Mouse (Mus musculus) forebrain, embryonic 16.5 days (tissue): Measurements from ENCODE around the gene Cd68. TPM values are rescaled to one million over a fixed set of nuclear protein-coding genes. Genes with fewer than 3 reads are reported as not detected.
A peak's percentile ranks its signal among the peaks of the same experiment; 100 is the strongest.

ENCODE experiments used
- ATAC-seq: fragments of 200-750 bp; cut with Nextera tagmentation; 2 replicates; pipeline ENCODE4 v1.8.0; 2017; ENCODE audit warnings: mild to moderate bottlenecking, moderate library complexity
- H3K27ac ChIP-seq: fragments of 300-500 bp; sonication (generic); 2 replicates; pipeline ENCODE4 v1.5.1; 2014; ENCODE audit warnings: low read length, control low read depth
- H3K27me3 ChIP-seq: fragments of 300-500 bp; sonication (generic); replicated peaks from 2 replicates; pipeline ENCODE4 v1.6.1; 2014; ENCODE audit warnings: low read length; ENCODE audit not compliant: control insufficient read depth, insufficient read depth
- H3K36me3 ChIP-seq: fragments of 300-500 bp; sonication (generic); 2 replicates; pipeline ENCODE4 v1.6.1; 2014; ENCODE audit not compliant: control insufficient read depth, insufficient read depth
- H3K4me1 ChIP-seq: fragments of 300-500 bp; sonication (generic); replicated peaks from 2 replicates; pipeline ENCODE4 v1.6.1; 2014; ENCODE audit warnings: low read length; ENCODE audit not compliant: control insufficient read depth, insufficient read depth
- H3K4me2 ChIP-seq: fragments of 300-500 bp; sonication (generic); 2 replicates; pipeline ENCODE4 v1.6.1; 2014; ENCODE audit warnings: mild to moderate bottlenecking, low read length, control low read depth
- H3K4me3 ChIP-seq: fragments of 300-500 bp; sonication (generic); replicated peaks from 2 replicates; pipeline ENCODE4 v1.5.1; 2014; ENCODE audit warnings: mild to moderate bottlenecking, low read length, control low read depth
- H3K9ac ChIP-seq: fragments of 300-500 bp; sonication (generic); replicated peaks from 2 replicates; pipeline ENCODE4 v1.6.1; 2014; ENCODE audit warnings: low read depth, low read length, control low read depth
- H3K9me3 ChIP-seq: fragments of 300-500 bp; sonication (generic); 2 replicates; pipeline ENCODE4 v1.6.1; 2016; ENCODE audit warnings: low read length; ENCODE audit not compliant: control insufficient read depth
- WGBS: fragments of 180-500 bp; shearing (Covaris S2); extraction: QIAGEN DNeasy Blood & Tissue Kit; methylation state at CpG from one replicate; pipeline ENCODE4 v1.1.7; 2014; 5-methylcytosine and 5-hydroxymethylcytosine counted together
- polyA plus RNA-seq: library from polyadenylated mRNA; unstranded; fragments of >200 nt; fragmentation: Nextera tagmentation; extraction: Ambion mirVana; gene quantifications from 2 replicates; pipeline ENCODE4 v1.2.1, GENCODE M21; 2015

Gene Cd68
- polyA plus RNA-seq, 1 experiment from 2014 or later = 7.8 TPM

DNA sequence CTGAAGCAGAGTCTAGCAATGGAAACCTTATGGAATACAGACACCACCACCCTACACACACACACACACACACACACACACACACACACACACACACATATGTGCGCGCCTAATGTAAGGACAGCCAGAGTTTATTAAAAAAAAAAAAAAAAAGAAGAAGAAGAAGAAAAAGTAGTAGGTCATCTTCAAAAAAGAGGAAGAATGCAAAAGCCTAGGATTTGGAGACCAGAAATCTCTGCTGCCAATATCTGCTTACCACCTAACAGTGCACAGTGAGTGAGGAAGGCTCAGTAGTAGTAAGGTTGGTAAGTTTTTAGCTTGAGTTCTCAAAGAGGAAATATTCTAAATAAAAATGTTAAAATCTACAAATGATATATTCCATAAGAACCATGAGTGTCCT lies 13.2 kb upstream of the Cd68 start:
- H3K27ac ChIP-seq = no peak overlapping the region
- no peak overlapping the region for H3K4me3 ChIP-seq
- H3K4me1 ChIP-seq = peaks cover 34% of the 10 kb centered on the region
- peaks cover 18% of the 10 kb centered on the region for H3K36me3 ChIP-seq
- no peak overlapping the region for H3K4me2 ChIP-seq
- no peaks in the 10 kb centered on the region for H3K9me3 ChIP-seq
- ATAC-seq = no peak
- WGBS = 100% methylated on average over 1 of the region's 2 CpGs
- H3K27me3 ChIP-seq = no peaks in the 10 kb centered on the region
- no peak overlapping the region for H3K9ac ChIP-seq

DNA sequence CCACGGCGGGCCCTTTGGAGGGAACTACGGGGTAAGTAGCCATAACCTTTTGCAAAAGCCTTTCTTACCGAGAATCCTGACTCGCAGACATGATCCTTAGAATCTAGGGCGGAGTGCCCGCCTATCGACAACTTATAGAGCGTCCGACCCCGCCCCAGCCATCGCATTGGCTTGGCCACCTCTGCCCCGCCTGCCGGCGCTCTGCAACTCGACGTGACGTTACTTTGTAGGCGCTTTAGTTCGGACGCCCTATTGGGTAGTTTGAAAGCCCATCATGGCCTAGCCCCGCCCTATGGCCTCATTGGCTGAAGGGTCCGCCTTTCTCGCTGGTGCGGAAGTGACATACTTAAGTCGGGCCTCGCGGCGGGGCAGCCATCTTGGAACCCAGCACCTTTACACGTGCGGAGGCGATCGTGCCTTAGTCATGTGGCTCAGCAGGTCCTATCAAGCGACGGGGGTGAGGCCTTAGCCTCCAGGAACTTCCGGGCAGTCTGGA lies 6.3 kb upstream of the Cd68 start, which contains the start of gene Eif4a1:
Gene Eif4a1 (minus strand): TSS at position 213 of the 496 bp plus-strand sequence.
- Histone ChIP-seq H3K4me1 (peaks cover 26% of the 10 kb centered on the region), H3K9me3 (no peaks in the 10 kb centered on the region), H3K9ac (peak within 1 kb of the TSS; percentile 99), H3K27me3 (no peaks in the 10 kb centered on the region), H3K27ac (peak within 1 kb of the TSS; percentile 98), H3K4me2 (peak within 1 kb of the TSS; percentile 96), H3K4me3 (peak within 1 kb of the TSS; percentile 100), H3K36me3 (peaks cover 31% of the 10 kb centered on the region)
- ATAC-seq = peak; percentile 96
- under 1% methylated on average over 36 of the region's 36 CpGs for WGBS

DNA sequence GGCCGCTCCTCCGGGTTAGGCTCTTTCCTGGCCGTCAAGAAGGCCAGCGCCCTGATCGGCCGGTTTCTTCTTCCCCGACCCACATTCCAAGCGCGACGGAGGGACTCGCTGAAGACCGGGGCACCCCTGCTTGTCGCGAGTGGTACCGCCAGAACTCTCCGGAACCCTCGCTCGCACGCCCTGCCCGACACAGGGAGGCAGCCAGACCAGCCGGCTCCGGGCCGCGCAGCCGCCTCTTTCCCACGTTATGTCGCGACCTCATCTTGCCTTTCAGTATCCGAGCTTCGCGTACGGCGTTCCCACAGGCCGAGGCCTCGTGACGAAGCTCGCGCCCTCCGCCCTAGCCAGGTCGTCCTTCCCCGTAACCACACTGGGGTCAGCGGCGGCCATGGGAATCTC lies 5.8 kb upstream of the Cd68 start:
- peak; percentile 2; the same call in 1 of the 2 replicates for ATAC-seq
- no peaks in the 10 kb centered on the region for H3K27me3 ChIP-seq
- peak overlapping the region; percentile 100 for H3K4me3 ChIP-seq
- WGBS = under 1% methylated on average over 43 of the region's 43 CpGs
- peak overlapping the region; percentile 98 for H3K27ac ChIP-seq
- peak overlapping the region; percentile 96 for H3K4me2 ChIP-seq
- peaks cover 26% of the 10 kb centered on the region for H3K4me1 ChIP-seq
- H3K9me3 ChIP-seq = no peaks in the 10 kb centered on the region
- H3K9ac ChIP-seq = peak overlapping the region; percentile 99
- H3K36me3 ChIP-seq = peaks cover 29% of the 10 kb centered on the region

DNA sequence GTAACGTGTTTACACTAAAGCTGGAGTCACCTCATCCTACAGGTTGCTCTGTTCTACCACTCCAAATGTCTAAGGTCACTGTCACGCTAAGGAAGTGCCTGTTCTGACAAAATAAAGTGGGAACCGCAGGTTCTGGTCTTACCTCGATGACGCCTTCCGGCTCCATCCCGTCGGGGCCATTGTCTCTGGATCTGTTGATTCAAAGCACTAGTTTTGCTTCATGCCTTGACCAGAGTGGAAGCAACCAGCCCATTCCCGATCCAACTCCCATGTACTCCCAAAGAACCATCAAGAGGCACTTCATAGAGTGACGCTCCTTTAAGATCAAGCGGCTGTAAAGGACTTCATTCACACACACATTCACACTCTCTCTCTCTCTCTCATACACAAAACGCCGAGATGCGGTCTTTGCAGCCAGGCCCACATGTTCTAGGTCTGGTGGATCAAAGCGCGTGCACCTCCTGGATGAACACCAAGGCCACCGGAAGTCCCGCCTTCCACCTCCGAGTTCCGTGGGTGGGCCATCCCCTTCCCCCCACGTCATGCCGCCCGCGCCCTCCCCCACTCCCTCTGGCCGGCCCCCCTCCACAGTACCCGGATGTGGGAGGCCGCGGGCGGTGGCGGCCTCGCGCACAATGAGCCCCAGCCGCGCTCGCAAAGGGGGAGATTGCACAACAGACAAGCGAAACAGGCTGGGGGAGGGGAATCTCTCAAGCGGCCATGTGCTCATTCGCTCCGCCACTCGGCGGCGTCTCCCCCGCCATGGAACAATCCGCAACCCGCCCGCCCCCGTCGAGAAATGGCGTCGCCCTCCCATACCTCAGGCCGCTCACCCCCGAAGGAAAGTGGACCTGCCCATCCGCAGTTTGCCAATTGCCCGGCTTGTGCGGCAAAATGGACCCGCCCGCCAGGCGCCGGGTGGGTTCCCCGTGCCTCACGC lies 5.1 kb upstream of the Cd68 start:
- Histone ChIP-seq H3K27ac (peak overlapping the region; percentile 98), H3K4me1 (peaks cover 26% of the 10 kb centered on the region), H3K4me2 (peak overlapping the region; percentile 96), H3K27me3 (no peaks in the 10 kb centered on the region), H3K9ac (peak overlapping the region; percentile 99), H3K36me3 (peaks cover 35% of the 10 kb centered on the region), H3K4me3 (peak overlapping the region; percentile 100), H3K9me3 (no peaks in the 10 kb centered on the region)
- peak; percentile 73 for ATAC-seq
- under 1% methylated on average over 61 of the region's 61 CpGs for WGBS

DNA sequence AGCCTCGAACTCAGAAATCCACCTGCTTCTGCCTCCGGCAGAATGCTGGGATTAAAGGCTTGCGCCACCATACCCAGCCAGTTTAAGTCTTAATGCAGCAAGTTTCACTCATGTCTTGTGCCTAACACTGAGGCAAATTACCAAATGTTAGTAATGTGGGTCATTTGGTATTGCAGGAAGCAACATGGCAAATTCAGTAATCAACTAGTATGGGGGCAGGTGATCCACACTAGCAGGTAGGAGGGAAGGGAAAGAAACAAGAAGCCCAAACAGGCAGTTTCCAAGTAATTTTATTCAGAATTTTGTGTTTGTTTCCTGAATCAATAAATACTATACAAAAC lies 682 bp upstream of the Cd68 start:
- Histone ChIP-seq H3K9me3 (no peaks in the 10 kb centered on the region), H3K36me3 (peaks cover 29% of the 10 kb centered on the region), H3K27me3 (no peaks in the 10 kb centered on the region), H3K4me3 (no peak overlapping the region), H3K4me2 (no peak overlapping the region), H3K4me1 (peaks cover 27% of the 10 kb centered on the region), H3K27ac (no peak overlapping the region), H3K9ac (no peak overlapping the region)
- 81% methylated on average over 3 of the region's 3 CpGs for WGBS
- ATAC-seq = no peak

DNA sequence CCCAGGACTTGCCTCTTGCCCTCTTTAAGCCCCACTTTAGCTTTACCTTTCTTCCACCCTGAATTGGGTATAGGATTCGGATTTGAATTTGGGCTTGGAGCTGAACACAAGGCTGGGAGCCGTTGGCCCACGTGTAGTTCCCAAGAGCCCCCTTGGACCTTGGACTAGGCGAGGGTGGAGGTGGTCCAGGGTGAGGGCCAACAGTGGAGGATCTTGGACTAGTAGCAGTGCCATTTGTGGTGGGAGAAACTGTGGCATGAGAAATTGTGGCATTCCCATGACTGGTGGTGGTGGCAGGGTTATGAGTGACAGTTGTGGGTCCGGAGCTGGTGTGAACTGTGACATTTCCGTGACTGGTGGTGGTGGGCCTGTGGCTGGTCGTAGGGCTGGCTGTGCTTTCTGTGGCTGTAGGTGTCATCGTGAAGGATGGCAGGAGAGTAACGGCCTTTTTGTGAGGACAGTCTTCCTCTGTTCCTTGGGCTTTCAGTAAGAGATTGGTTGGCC lies 444 bp downstream of the Cd68 start:
- 71% methylated on average over 9 of the region's 9 CpGs for WGBS
- H3K27ac ChIP-seq = no peak overlapping the region
- H3K4me3 ChIP-seq = no peak overlapping the region

DNA sequence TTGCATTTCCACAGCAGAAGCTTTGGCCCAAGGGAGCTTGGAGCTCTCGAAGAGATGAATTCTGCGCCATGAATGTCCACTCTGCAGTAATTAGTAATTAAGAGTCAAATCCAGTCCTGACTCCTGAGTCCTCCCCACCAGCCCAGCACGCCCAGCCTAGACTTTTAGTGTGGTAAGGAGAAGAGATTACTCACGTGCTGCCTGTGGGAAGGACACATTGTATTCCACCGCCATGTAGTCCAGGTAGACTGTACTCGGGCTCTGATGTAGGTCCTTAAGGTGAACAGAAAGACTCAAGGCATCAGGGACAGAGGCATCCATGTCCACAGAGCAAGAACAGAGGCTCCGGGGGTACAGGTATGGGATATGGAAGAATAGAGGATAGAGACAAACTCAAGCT lies 1.1 kb downstream of the Cd68 start:
- Histone ChIP-seq H3K4me1 (peaks cover 25% of the 10 kb centered on the region), H3K27me3 (no peaks in the 10 kb centered on the region), H3K36me3 (peaks cover 29% of the 10 kb centered on the region), H3K4me3 (no peak overlapping the region), H3K9me3 (no peaks in the 10 kb centered on the region), H3K9ac (no peak overlapping the region), H3K27ac (no peak overlapping the region), H3K4me2 (no peak overlapping the region)
- ATAC-seq = no peak
- WGBS = 93% methylated on average over 7 of the region's 7 CpGs

More for the DNA sequence above, 444 bp downstream of the Cd68 start:
- no peak overlapping the region for H3K4me2 ChIP-seq
- peaks cover 29% of the 10 kb centered on the region for H3K36me3 ChIP-seq
- no peaks in the 10 kb centered on the region for H3K27me3 ChIP-seq
- no peak for ATAC-seq
- H3K9me3 ChIP-seq = no peaks in the 10 kb centered on the region
- no peak overlapping the region for H3K9ac ChIP-seq
- peaks cover 32% of the 10 kb centered on the region for H3K4me1 ChIP-seq

DNA sequence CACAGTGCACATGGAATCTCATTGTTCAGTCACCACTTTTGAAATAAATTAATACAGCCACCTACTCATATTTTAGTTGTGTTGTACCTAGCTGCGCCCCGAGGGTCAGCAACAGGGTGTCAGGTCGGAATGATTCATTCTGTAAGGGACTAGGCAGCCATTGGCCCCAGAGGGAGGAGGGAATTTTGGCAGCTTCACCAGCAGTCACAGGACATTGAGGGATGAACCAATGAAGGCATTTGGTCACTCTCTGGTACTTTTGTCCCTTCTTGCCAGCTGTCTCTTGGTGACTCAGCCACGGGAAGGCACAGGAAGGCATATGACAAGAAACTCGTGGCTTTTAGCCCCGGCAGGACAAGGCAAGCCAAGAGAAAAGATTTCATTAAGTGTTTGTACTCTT lies 2.2 kb downstream of the Cd68 start:
- no peaks in the 10 kb centered on the region for H3K9me3 ChIP-seq
- WGBS = 89% methylated on average over 6 of the region's 6 CpGs
- peaks cover 25% of the 10 kb centered on the region for H3K36me3 ChIP-seq
- no peak overlapping the region for H3K27ac ChIP-seq
- ATAC-seq = no peak
- H3K9ac ChIP-seq = no peak overlapping the region
- H3K4me1 ChIP-seq = peaks cover 17% of the 10 kb centered on the region
- H3K4me2 ChIP-seq = no peak overlapping the region
- no peak overlapping the region for H3K4me3 ChIP-seq
- no peaks in the 10 kb centered on the region for H3K27me3 ChIP-seq

DNA sequence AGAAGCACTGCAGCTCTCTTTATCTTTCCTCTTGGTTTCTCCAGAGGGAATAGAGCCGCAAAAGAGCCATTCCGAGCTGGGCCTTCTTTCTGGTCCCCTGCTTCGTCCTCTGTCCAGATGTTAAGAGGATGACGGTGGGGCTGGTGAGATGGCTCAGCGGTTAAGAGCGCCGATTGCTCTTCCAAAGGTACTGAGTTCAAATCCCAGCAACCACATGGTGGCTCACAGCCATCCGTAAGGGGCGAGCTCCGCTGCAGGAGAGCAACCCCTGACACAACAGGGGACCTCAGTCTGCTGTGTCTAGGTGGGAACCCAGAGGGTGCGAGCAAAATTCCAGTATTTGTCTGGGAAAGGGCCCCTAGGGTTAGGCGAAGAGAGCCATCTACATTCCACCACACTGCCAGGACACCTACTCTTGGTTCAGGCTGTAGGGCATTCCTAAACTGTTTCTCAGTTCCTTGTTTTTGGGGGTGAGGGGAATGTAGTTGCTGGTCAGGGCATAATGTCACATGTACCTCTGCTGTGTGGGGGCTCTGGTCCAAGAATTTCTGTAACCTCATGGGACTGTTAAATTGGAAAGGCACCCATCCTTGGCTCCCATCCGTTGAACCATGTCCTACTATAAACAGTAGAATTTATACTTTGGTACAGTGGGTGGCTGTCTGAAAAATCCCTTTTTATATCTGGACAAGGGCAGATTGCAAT lies 2.8 kb downstream of the Cd68 start:
- H3K9me3 ChIP-seq = no peaks in the 10 kb centered on the region
- peak overlapping the region; percentile 62 for H3K4me2 ChIP-seq
- H3K27ac ChIP-seq = peak overlapping the region; percentile 97
- no peaks in the 10 kb centered on the region for H3K27me3 ChIP-seq
- peaks cover 24% of the 10 kb centered on the region for H3K36me3 ChIP-seq
- H3K4me3 ChIP-seq = peak overlapping the region; percentile 69
- ATAC-seq = peak; percentile 5; the same call in 1 of the 2 replicates
- peaks cover 17% of the 10 kb centered on the region for H3K4me1 ChIP-seq
- H3K9ac ChIP-seq = peak overlapping the region; percentile 70
- WGBS = 70% methylated on average over 13 of the region's 13 CpGs
